Mouse (Mus musculus) embryonic facial prominence, embryonic 15.5 days (tissue): ENCODE measurements around the gene Hpd. TPM values are rescaled to one million over a fixed set of nuclear protein-coding genes. Genes with fewer than 3 reads are reported as not detected.

ENCODE experiments used
- ATAC-seq: fragments of 200-750 bp; cut with Nextera tagmentation; 2 replicates; pipeline ENCODE4 v1.8.0; 2017; ENCODE audit warnings: low read depth, moderate TSS enrichment; ENCODE audit not compliant: insufficient number of reproducible peaks, low FRiP score, low TSS enrichment
- H3K27ac ChIP-seq: fragments of 300-500 bp; sonication (generic); replicated peaks from 2 replicates; pipeline ENCODE4 v1.5.1; 2015; ENCODE audit warnings: mild to moderate bottlenecking, inconsistent platforms
- H3K27me3 ChIP-seq: fragments of 300-500 bp; sonication (generic); 2 replicates; pipeline ENCODE4 v1.6.1; 2015; ENCODE audit warnings: inconsistent platforms
- H3K36me3 ChIP-seq: fragments of 300-500 bp; sonication (generic); 2 replicates; pipeline ENCODE4 v1.6.1; 2015; ENCODE audit warnings: mild to moderate bottlenecking, inconsistent platforms
- H3K4me1 ChIP-seq: fragments of 300-500 bp; sonication (generic); 2 replicates; pipeline ENCODE4 v1.6.1; 2015; ENCODE audit warnings: inconsistent platforms
- H3K4me2 ChIP-seq: fragments of 300-500 bp; sonication (generic); replicated peaks from 2 replicates; pipeline ENCODE4 v1.6.1; 2015; ENCODE audit warnings: mild to moderate bottlenecking, inconsistent platforms
- H3K4me3 ChIP-seq: fragments of 300-500 bp; sonication (generic); replicated peaks from 2 replicates; pipeline ENCODE4 v1.5.1; 2015; ENCODE audit warnings: mild to moderate bottlenecking, inconsistent platforms
- H3K9ac ChIP-seq: fragments of 300-500 bp; sonication (generic); 2 replicates; pipeline ENCODE4 v1.6.1; 2015; ENCODE audit warnings: inconsistent platforms
- H3K9me3 ChIP-seq: fragments of 300-500 bp; sonication (generic); replicated peaks from 2 replicates; pipeline ENCODE4 v1.6.1; 2016; ENCODE audit warnings: inconsistent platforms
- WGBS: fragments of 180-500 bp; shearing (Covaris S2); methylation state at CpG from one replicate; pipeline ENCODE4 v1.1.7; 2015; 5-methylcytosine and 5-hydroxymethylcytosine counted together
- polyA plus RNA-seq: library from polyadenylated mRNA; unstranded; fragments of >200 nt; fragmentation: Nextera tagmentation; extraction: Ambion mirVana; gene quantifications from 2 replicates; pipeline ENCODE4 v1.2.1, GENCODE M21; 2015

Hpd gene
- polyA plus RNA-seq, 1 experiment from 2014 or later = not detected

GRCm38 (mm10) chr5:123122181-123122580 lies 60.3 kb downstream of the Hpd start:
- 88% methylated on average over 4 of the region's 4 CpGs for WGBS
- no peak for ATAC-seq
- Histone ChIP-seq H3K27ac (no peak overlapping the region), H3K4me3 (no peak overlapping the region), H3K4me2 (no peak overlapping the region), H3K4me1 (no peaks in the 10 kb centered on the region), H3K36me3 (0 out of 2 replicates have a peak, but pooled peaks cover 10% of the 10 kb centered on the region), H3K9me3 (no peaks in the 10 kb centered on the region), H3K9ac (no peak overlapping the region), H3K27me3 (no peaks in the 10 kb centered on the region)

Other genes starting within 250 kb of the Hpd start
- gene Kdm2b, start 192.9 kb downstream of the Hpd start, polyA plus RNA-seq = 42.9 and 43.9 TPM in 2 replicates
- gene Orai1, start 167.7 kb downstream of the Hpd start, polyA plus RNA-seq = 16.8 and 17.3 TPM in 2 replicates
- gene Morn3, start 135.7 kb downstream of the Hpd start, polyA plus RNA-seq = 4.7 and 11.2 TPM in 2 replicates
- 19.4 and 21.2 TPM in 2 replicates for gene Tmem120b, start 114.3 kb downstream of the Hpd start, polyA plus RNA-seq
- gene Rhof, start 50.0 kb downstream of the Hpd start, polyA plus RNA-seq = 5.4 and 6.4 TPM in 2 replicates
- gene Setd1b, start 40.5 kb downstream of the Hpd start, polyA plus RNA-seq = 11.4 TPM in 2 replicates
- gene Psmd9, start 13.3 kb downstream of the Hpd start, polyA plus RNA-seq = 92.3 and 95.4 TPM in 2 replicates
- 3.4 and 4.7 TPM in 2 replicates for gene Wdr66, start 69.4 kb upstream of the Hpd start, polyA plus RNA-seq
- 28.9 and 31.0 TPM in 2 replicates for gene Bcl7a, start 161.1 kb upstream of the Hpd start, polyA plus RNA-seq
- gene Mlxip, start 212.1 kb upstream of the Hpd start, polyA plus RNA-seq = 17.9 and 20.7 TPM in 2 replicates